Mouse (Mus musculus): ENCODE measurements around the gene Ube2i.

Ube2i gene

DNA sequence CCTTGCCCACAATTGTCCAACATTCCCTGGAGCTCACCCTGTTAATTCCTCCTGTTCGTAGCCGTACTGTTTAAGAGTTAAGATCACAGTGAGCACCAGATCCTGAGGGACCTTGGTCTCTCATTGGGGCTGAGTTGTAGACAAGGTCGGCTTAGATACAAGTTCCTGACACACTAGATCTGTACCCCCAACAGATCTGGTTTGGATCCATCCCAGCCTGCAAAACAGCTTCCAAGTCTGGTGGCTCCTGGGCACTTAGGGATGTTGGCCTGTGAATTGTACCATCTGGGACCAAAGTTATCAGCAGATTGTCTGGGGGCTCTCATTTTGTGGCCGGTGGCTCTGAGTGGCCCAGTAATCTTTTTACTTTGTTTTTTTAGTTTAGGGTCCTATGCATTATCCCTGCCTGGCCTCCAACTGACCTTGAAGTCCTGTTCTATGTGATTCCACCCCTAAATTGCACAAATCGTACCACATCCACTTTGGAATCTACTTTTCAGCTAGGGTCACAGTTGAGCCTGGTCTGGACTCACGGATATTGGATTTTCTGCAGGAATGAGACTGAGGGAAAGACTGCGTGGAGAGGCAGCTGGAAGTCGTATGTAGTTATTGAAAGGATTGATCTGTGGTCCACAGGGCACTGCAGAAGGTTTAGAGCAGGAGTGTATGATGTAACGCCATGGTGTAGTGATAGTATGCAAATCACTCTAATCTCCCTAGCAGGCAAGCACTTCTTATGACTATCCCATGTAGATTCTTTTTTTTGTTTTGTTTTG, at the start of gene Ube2i:
Ube2i (minus strand) TSS at position 52 of the 776 bp plus-strand sequence.
- DNase-seq (ENCODE audit: extremely low spot score, low read depth, low spot score) = no peak

DNA sequence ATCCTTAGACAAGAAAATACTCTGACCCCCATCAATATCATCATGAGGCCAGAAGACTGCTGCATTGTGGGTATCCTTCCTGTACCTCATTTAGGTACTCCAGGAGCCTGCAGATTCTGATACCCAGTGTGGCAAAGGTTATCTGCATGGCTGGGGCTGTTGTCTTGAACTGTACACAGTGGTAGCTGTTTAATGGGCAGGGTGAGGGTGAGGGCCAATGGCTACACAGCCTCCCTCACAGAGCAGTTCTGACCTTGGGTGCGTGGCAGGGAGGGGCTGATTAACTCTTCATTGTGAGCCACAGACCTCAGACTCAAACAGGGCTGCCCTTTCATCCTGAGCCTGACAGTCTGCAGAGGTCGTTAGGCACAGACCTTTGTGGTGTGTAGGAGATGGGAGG, 48.5 kb upstream of the Ube2i start:
- DNase-seq (ENCODE audit: extremely low spot score, low read depth, low spot score) = no peak

DNA sequence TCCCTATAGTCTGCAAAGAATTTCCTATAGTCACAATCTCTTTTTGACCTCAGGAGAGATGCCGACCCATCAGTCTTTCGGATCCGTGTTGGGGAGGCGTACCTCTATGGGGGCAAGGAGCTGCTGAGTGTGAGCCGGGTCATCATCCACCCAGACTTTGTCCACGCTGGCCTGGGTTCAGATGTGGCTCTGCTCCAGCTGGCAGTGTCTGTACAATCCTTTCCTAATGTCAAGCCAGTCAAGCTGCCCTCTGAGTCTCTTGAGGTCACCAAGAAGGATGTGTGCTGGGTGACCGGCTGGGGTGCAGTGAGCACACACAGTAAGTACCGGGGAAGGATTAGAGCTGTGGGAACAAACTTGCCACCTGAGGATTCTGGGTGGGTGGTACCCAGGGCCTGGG, 46.4 kb upstream of the Ube2i start:
- DNase-seq (ENCODE audit: extremely low spot score, low read depth, low spot score) = no peak

DNA sequence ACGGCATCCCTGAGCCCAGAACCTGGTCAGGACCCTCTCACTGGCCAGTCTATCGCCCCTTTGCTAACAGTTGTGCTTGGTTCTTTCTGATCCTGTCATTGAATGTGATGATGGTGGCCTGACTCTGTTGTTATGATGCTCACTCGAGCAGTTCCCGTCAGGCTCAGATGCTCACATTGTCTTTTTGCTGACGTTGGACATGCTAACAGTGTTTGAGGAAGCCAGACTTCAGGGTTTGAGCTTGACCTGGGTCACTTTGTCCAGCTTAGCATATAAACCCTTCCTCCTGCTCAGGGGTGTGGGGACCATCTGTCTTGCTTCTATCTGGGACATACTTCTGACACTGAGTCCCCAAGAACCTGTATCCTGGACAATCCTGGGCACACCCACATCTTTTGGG, 43.9 kb upstream of the Ube2i start, which contains the start of gene Prss29:
Prss29 (plus strand) TSS at position 301 of the 400 bp plus-strand sequence.
- no peak for DNase-seq (ENCODE audit: extremely low spot score, low read depth, low spot score)

DNA sequence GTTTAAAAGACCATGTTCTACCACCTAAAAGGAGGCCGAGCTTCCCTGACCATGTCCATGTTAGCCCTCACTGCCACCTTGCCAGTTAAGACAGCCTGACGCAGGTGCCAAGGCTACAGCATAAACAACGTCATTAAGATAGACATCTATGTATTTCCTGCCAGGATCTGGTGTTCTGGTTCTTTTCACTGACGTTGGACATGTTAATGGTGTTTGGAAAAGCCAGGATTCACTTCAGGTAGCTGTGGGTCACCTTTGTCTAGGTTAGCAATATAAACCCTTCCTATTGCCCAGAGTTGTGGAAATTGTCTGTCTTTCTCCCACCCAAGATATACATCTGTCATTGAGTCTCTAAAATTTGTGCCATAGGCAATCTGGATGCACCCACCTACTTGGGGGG, 33.9 kb upstream of the Ube2i start, which contains the start of gene Prss28:
Prss28 (plus strand) TSS at position 301 of the 400 bp plus-strand sequence.
- no peak for DNase-seq (ENCODE audit: extremely low spot score, low read depth, low spot score)

DNA sequence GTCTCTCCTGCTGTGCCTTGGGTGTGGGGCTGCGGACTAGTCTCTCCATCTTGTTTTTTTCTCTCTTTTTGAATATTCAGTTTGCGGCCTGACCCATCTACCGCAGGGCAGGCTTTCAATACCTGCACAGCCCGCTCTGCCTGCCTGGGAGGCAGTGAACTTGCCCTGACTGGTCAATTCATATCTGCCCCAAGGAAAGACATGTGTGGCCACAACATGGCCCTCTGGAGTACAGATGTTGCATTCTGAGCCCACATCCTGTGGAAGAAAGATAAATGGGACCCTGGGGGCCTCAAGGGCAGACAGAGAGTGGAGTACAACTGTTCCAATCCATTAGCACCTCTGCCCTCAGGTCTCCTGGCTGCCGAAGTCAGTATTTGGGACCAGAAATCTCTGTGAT, 23.7 kb upstream of the Ube2i start, which contains the start of gene Prss34:
Prss34 (plus strand) TSS at position 301 of the 400 bp plus-strand sequence.
- no peak for DNase-seq (ENCODE audit: extremely low spot score, low read depth, low spot score)

DNA sequence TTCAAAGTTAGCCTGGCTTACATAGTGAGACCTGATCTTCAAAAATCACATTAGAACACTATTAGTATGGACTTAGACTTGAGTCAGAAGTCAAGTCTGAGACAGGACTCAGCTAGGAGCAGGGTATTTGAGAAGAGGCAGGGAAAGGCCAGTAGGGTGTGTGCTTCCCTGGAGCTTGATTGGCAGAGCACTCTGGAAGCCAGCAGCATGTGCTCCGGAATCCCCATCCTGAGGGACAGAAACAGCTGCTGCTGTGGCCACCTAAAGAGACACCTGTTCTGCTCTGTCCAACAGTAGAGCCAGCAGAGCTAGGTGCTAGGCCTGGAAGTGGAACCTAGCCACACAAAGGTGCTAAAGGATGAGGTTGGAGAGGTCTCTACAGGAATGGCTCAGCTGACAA, 19.7 kb upstream of the Ube2i start:
- DNase-seq (ENCODE audit: extremely low spot score, low read depth, low spot score) = no peak

DNA sequence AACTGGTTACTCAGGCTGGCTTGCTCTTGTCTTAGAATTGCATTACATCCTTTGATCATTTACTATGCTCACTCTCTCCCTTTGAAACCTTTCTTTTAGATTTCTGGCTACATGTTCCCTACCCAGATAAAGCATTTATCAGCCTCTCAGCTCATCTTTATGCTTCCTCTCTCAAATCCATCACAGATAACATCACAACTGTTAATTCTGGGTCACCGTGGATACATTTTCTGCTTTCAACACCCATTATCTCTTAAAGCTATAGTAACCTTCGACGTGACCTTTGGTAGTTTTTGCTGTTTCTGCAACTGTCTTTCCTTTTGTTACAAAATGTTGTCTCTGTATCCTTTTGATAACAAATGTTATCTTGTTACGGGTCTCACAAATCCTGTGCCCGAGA, 19.1 kb upstream of the Ube2i start:
- no peak for DNase-seq (ENCODE audit: extremely low spot score, low read depth, low spot score)

DNA sequence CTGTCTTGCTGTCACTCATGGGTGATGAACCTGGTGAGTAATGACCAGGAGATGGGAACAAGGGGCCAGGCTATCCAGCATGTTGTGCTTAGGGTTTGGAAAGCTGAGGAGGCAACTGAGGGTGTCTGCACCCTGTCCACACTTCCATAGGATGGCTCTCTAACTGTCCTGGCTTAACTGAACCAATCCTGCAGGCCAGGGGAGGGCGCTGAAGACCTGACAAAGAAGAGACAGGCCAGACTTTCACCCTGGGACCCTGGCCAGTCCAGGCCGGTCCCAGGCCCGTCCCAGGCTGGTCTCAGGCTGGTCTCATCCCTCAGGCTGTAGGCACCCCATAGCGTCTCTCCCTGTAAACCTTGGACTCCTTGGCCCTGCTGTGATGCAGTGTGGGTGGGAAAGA, 16.0 kb upstream of the Ube2i start:
- no peak for DNase-seq (ENCODE audit: extremely low spot score, low read depth, low spot score)

DNA sequence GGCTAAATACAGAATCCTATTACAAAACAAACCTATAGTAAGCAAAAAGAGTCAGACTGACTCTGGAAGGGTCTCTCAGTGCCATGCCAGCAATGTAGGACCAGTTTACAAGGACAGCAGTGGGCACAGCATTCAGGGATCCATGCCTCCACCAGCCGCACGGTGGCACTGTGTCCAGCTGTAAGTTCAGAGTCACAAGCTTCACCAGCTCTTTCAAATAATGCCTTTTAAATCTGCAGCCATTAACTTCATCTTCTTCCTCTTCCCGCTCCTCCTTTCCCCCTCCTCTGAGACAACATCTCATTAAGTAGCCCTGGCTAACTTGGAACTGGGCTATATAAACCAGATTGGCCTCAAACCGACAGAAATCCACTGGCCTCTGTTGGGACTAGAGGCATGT, 14.4 kb upstream of the Ube2i start:
- no peak for DNase-seq (ENCODE audit: extremely low spot score, low read depth, low spot score)

DNA sequence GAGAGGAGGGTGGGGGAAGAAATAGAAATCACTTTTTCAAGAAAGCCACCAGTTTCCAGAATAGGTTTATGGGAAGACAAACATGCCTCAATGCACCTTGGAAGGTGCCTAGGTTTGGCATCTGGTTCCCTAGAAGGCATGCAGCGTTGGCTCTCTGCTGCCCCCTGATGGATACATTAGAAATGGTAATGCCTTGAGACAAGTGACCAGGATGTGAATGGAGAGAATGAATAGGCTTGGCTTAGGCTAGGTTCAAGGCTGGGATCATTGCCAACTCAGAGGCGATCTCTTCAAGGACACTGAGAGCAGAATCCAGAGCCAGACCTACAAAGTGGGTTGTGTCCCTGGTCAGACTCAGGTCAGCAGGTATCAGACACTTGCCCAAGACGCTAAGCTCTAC, 10.6 kb upstream of the Ube2i start:
- DNase-seq (ENCODE audit: extremely low spot score, low read depth, low spot score) = peak; percentile 63

DNA sequence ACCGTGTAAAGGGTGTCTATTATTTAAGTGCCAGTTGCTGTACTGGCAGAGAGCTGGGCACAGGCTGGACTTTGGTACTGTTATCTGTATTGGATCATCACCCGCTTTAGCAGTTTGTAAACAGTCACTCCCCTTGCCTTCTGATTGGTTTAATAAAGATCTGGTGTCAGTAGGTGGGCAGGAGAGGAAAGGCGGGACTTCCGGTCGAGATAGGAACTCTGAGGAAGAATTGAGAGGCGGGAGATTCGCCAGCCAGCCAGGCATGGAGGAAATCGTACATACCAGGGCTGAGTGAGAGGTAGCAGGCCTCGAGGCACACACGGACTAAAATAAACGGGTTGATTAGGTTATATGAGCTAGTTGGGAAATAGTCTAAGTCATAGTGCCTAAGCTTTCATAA, 7.7 kb upstream of the Ube2i start:
- DNase-seq (ENCODE audit: extremely low spot score, low read depth, low spot score) = no peak

DNA sequence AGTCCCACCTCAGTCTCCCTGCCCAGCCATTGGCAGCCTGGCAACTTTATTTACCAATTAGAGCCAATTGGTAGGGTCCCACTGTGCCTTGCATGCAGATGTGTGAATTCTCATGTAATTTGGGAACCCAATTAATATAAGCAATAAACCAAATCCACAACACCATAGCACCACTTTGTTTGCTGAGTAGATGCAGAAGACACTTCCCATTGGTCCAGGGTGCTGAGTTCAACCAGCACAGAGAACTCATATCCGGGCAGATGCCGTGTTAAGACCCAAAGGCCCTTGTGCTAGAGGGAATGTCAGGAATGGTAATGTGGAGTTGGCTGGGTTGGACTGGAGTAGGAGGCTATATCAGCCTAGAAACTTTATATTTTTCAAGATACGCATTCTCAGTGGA, 1.4 kb upstream of the Ube2i start:
- no peak for DNase-seq (ENCODE audit: extremely low spot score, low read depth, low spot score)

DNA sequence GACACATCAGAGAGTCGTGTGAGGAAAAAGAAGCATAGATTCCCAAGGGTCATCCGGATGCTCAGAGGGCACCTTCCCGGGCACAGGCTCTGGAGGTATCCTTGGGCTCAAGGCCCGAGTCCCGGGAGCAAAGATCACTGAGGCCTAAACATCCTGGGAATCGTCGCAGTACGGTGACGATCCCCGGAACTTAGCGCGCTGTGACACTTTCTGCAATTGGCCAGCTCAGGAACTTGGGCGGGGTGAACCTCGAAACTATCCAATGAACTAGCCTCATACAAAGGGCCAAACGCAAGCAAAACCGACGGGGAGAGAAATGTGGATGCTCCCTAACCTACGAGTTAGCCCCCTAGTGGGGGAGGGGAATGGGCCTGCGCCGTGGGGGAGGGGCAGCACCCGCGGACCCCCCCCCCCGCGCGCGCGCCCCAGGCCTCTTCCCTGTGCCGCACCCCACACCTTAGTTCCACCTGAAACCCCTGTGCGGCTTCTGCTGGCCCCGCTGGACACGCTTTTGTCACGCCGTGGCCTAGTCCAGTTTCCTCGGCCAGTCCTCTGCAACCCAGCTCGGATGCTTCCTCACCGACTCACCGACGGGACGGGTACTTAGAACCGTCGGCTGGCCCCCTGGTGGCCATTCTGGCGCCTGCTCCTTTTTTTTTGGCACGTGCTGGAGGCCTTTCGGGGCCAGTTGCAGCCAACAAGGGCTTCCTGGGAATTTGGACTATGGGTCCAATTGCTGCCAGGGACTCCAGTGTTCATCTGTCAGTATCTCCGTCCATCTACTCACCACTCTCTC, 518 bp downstream of the Ube2i start:
- peak; percentile 100 for DNase-seq (ENCODE audit: extremely low spot score, low read depth, low spot score)

DNA sequence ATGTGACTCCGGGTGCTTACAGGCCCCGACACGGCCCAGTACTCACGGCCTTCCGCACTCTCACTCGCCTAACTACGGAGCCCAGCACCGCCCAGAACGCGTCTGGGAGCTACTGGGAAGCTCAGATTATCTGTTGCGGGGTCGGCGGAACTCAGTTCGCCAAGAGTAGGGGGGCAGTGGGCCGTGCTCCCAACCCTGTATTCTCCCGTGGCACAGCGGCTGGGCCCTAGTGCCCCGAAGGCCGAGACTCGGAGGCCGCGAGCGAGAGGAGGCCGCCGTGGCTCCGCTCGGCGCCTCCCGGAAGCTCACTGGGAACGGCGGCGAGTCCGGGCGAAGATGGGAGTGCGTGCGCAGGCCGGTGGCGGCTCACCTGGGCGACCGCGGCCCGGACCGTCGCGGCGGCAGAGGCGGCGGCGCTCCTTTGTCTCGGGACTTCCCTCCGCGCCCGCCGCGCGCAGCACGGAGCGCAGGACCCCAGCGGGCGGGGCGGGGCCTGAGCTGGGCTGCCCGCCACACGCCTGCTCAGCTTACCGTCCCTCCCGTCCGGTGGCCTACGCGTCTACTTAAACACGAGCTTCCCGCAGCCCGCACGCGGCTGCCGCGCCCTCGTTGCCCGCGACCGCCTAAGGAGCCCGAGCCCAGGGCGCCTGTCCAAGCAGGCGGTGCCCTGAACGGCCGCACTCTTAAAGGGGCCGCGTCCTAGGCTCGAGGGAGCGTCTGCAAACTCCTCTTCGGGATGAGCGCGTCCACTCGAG, 1.3 kb downstream of the Ube2i start:
- no peak for DNase-seq (ENCODE audit: extremely low spot score, low read depth, low spot score)

DNA sequence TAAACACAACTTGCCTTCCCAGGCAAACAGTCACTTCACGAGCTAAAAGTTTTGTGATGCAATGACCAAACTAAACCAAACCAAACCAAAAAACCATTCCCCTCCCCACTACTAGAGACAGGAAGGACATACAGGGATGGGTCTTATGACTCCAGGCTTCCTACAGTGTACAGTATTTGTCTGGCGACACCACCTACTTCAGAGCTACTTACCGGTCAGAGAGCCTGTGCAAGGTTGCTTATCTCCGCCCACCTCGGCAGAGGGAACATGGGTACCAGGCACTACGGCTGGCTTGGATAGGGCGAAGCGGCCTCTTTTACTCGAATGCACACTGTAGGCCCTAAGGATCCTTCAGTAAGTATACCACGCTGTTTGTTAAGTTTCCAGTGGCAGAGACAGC, 2.1 kb downstream of the Ube2i start:
- DNase-seq (ENCODE audit: extremely low spot score, low read depth, low spot score) = no peak

DNA sequence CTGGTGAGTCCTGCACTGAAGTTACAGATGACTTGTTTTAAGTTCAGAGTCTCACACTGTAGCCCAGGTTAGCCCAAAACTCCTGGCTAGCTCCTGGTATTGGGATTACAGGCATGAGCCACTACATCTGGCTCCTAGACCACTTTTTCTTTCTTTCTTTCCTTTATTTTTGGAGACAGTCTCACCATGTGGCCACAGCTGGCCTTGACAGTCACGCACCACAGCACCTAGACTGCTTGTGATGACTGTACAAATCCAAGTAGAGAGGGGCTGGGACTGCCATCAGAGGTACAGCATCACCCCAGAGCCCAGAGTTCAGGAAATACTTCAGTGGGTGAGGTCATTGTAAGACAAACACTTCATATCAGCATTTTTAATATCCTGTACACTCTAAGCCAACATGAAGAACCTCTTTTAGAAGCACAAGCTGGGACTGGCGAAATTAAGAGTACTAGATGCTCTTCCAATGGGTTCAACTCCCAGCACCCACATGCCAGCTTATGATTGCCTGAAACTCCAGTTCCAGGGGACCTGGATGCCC, 3.6 kb downstream of the Ube2i start:
- DNase-seq (ENCODE audit: extremely low spot score, low read depth, low spot score) = no peak

DNA sequence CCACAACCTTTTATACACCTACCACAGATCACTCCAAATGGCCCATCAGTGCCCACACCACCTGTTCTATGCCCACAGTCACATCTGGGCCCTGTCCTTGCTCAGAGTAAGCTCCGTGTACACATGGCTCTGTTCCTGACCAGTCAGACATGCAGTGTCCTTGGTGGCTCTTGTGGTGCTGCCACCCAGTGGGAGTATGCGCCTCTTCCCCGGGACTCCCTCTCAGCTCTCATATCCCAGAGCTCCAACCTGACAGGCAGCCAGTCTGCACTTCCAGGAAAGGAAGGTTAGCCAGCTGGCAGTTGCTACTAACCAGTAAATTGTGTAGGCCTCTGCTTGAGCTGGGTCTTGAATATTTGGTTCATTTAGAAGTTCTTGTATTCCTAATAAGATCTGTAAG, 10.0 kb downstream of the Ube2i start:
- DNase-seq (ENCODE audit: extremely low spot score, low read depth, low spot score) = no peak

DNA sequence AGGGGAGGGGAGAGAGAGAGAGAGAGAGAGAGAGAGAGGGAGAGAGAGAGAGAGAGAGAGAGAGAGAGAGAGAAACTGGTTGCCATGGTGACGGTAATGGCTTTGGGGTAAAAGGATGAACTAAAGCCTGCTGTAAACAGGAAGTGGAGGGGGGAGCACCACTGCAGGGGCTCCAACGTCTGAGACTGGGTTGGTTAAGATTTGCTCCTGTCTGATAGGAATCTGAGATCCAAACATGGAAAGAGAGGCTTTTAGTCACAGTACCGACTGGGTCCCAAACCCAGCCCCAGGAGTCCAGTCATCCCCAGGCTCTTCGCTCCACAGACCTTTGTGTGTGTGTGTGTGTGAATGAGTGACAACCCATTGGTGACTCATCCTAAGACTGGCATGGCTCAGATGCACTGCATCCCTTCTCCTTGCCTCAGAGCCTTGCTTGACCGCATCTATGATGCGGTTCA, 16.6 kb downstream of the Ube2i start:
- no peak for DNase-seq (ENCODE audit: extremely low spot score, low read depth, low spot score)

DNA sequence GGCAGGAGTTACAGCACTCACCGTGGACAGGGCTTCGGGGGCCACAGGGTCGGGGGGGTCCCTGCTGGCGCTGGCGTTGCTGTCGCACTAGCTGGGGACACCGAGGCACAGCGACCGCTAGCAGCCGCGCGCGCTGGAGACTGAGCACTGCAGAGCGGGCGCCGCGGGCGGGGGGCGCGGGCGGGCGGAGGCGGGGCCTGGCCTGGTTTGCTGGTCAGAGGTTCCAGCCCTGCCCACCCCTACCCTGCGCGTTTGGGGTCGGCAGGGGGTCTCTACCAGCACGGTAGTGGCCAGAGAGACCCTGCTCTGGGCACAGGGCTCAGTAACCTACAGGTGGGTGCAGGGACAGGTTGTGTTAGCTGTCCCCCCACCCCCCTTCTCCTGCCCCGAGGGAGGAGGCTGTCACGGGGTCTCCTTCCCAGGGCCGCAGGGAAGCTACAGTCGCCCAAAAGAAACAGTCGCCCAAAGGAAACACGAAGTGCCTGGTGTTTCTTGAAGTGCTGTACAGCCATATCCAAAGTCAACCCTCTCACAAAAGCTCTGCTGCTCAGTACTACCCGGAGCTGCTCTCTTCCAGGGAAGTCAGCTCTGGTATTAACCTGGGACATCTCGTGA, 18.2 kb downstream of the Ube2i start, which contains the start of gene Baiap3:
Baiap3 (minus strand) TSS at position 225 of the 615 bp plus-strand sequence.
- no peak for DNase-seq (ENCODE audit: extremely low spot score, low read depth, low spot score)

DNA sequence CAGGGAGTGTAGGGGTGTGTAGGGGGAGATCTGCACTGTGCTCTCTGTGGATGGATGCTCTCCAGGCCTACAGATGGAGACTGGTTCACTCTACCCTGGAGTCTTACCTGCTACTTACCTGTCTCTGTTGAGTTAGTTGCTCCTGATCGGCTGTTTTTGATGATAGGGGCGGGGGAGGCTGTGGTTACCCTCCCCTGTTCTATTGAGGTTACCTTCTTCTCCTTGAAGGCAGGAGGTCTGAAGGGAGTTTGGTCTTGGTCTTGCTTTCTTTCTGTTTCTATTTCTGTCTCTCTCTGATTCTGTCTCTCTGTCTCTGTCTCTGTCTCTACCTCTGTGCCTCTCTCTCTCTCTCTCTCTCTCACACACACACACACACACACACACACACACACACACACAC, 19.3 kb downstream of the Ube2i start:
- no peak for DNase-seq (ENCODE audit: extremely low spot score, low read depth, low spot score)
